Mouse (Mus musculus) ovary, postnatal 36 days (tissue): ENCODE data around the gene Mindy4.
"Not testable (repeated sequence)": the region's sequence is repeated elsewhere in the genome, so short reads cannot be mapped to it uniquely, and the experiment has no call there.

Source experiments
- DNase-seq: peaks from one replicate; pipeline ENCODE4 v3.0.0; 2022; ENCODE audit warnings: low spot score, mixed read lengths

Mindy4 gene

GRCm38 (mm10) chr6:55202913-55203910 is at the start of gene Mindy4:
Gene Mindy4, plus strand, starts transcription at chr6:55203383.
- DNase-seq: peak; percentile 88

- no peak for DNase-seq
Observed at GRCm38 (mm10) chr6:55159256-55159655, 43.9 kb upstream of the Mindy4 start.

- no peak for DNase-seq
Observed at GRCm38 (mm10) chr6:55161311-55161761, 41.8 kb upstream of the Mindy4 start.

GRCm38 (mm10) chr6:55163046-55163584 is 40.1 kb upstream of the Mindy4 start:
- DNase-seq: no peak

GRCm38 (mm10) chr6:55166777-55167463 is 36.3 kb upstream of the Mindy4 start:
- peak; percentile 56 for DNase-seq

- no peak for DNase-seq
Observed at GRCm38 (mm10) chr6:55169818-55170217, 33.4 kb upstream of the Mindy4 start.

GRCm38 (mm10) chr6:55171638-55172037 is 31.5 kb upstream of the Mindy4 start:
- DNase-seq: no peak

- DNase-seq: no peak
Observed at GRCm38 (mm10) chr6:55173171-55173570, 30.0 kb upstream of the Mindy4 start.

GRCm38 (mm10) chr6:55173941-55174349 is 29.2 kb upstream of the Mindy4 start:
- no peak for DNase-seq

GRCm38 (mm10) chr6:55174741-55175181 is 28.4 kb upstream of the Mindy4 start, which contains the start of gene Inmt:
Gene Inmt, minus strand, starts transcription at chr6:55175043.
- no peak for DNase-seq

GRCm38 (mm10) chr6:55175456-55175855 is 27.7 kb upstream of the Mindy4 start:
- no peak for DNase-seq

GRCm38 (mm10) chr6:55175892-55176291 is 27.3 kb upstream of the Mindy4 start:
- no peak for DNase-seq

GRCm38 (mm10) chr6:55177060-55177732 is 26.0 kb upstream of the Mindy4 start:
- DNase-seq: no peak

GRCm38 (mm10) chr6:55179560-55179959 is 23.6 kb upstream of the Mindy4 start:
- no peak for DNase-seq

GRCm38 (mm10) chr6:55182655-55183430 is 20.3 kb upstream of the Mindy4 start:
- DNase-seq: no peak

- not testable (repeated sequence) for DNase-seq
Observed at GRCm38 (mm10) chr6:55187827-55188226, 15.4 kb upstream of the Mindy4 start.

GRCm38 (mm10) chr6:55189406-55189805 is 13.8 kb upstream of the Mindy4 start:
- no peak for DNase-seq

- DNase-seq: no peak
Observed at GRCm38 (mm10) chr6:55191537-55191936, 11.6 kb upstream of the Mindy4 start.

- DNase-seq: no peak
Observed at GRCm38 (mm10) chr6:55193171-55193570, 10.0 kb upstream of the Mindy4 start.

GRCm38 (mm10) chr6:55199047-55199446 is 4.1 kb upstream of the Mindy4 start:
- DNase-seq: no peak

GRCm38 (mm10) chr6:55203931-55204330 is 748 bp downstream of the Mindy4 start:
- no peak for DNase-seq
